Mouse (Mus musculus) left cerebral cortex, postnatal 10 days (tissue): ENCODE measurements around the gene Pgs1. TPM values are rescaled to one million over a fixed set of nuclear protein-coding genes. Genes with fewer than 3 reads are reported as not detected.

Experiments used
- DNase-seq, 2 experiments: peaks; one replicate each; pipeline ENCODE4 v3.0.0; 2021 to 2022; ENCODE audit warnings: low spot score in 2 of 2, mixed read lengths in 1 of 2; ENCODE audit errors: extremely low spot score in 1 of 2
- intact Hi-C: fragments of 180-260 bp; cut with DNase I; formaldehyde crosslinking; loops from one replicate; pipeline ENCODE4 v1.15.1; 2025
- total RNA-seq, 2 experiments: library from RNA; stranded (reverse); gene quantifications; 2 replicates each; pipeline ENCODE4 v1.2.3; 2021

The Pgs1 gene
- total RNA-seq, result 10 to 100 TPM; 58.6 to 62.3 TPM

DNA sequence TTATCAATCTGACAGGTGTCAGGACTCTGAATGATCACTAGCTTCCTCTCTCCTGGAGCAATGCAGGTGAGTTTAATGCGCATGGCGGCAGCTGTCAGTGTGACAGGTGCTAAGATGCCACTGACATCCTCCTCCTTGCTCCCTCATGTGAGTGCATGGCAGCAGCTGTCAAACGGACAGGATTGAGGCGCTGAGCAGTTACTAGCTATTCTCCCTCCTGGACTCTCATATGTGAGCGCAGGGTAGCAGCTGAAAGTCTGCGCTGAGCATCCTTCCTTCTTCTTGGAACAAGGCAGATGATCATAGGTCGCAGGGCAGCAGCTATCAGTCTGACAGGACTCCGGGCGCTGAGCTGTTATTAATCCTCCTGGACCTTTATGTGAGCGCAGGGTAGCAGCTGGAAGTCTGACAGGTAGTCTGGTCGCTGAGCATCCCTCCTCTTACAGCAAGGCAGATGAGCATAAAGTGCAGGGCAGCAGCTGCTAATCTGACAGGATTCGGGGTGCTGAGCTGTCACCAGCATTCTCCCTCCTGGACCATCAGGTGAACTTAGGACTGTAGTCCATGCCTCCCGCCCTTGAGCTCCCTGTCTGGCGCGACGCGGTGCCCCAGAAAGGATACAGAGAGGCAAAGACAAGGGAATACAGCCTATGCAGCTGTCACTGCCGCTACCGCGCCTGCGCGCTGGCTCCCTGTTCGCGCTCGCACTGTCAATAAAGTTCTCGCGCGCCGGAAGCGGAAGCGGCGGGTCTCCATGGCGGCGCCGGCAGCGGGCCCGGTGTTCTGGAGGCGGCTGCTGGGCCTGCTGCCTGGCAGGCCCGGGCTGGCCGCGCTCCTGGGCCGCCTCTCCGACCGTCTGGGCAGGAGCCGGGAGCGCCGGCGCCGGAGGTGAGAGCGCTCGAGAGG is at the start of gene Pgs1:
Gene Pgs1 (plus strand): TSS at position 167 of the 906 bp plus-strand sequence.
- intact Hi-C loops, result no loop called here
- DNase-seq, result peak; percentile 89 to 95

DNA sequence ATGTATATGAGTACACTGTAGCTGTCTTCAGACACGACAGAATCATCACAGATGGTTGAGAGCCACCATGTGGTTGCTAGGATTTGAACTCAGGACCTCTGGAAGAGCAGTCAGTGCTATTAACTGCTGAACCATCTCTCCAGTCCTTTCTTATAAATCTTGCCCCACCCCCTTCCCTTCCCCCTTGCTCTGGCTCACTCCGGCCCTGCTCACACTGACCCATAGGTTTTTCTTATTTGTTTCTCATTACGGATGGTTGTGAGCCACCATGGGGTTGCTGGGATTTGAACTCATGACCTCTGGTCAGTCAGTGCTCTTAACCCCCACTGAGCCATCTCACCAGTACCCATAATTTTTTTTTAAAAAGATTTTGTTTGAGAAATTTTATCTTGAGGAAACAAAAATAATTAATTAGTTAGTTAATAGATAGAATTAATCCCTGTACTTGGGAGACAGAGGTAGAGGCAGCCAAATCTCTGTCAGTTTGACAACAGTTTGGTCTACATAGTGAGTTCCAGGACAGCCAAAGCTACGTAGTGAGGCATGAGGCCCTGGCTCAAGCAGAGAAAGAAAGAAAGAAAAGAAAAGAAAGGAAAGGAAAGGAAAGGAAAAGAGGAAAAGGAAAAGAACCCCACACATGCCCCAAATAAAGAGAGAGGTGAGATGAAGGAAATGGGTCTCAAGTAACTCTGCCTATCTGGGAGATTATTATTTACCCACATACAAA is 46.9 kb upstream of the Pgs1 start:
- DNase-seq, result no peak

DNA sequence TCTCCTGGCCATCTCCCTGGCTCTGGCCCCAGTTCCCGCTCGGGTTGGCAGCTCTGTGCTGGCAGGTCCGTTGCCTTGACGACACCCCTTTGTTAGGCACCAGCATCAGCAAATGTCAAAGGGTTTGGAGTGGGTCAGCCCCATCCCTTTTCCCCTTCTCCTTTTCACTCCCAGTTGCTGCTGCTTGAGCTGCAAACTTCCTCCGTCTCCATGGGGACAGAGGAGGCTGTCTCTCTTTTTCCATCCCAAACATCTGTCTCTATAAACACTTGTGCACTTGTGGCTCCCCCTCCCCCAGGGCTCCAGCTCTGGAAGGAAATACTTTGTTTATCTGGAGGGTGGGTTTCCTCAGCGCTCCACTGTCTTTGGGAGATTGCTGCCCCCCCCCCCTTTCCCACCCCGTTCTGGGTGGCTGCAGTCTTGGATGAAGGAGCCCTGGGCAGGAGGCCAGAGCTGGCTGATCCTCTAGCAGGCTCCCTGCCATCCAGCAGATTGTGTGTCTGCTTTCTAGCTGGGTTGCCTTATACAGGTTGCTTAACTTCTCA is 46.3 kb upstream of the Pgs1 start:
- peak; percentile 75 to 83 for DNase-seq
- intact Hi-C loops, result no loop called here

More for the DNA sequence above, 46.9 kb upstream of the Pgs1 start:
- intact Hi-C loops, result no loop called here

DNA sequence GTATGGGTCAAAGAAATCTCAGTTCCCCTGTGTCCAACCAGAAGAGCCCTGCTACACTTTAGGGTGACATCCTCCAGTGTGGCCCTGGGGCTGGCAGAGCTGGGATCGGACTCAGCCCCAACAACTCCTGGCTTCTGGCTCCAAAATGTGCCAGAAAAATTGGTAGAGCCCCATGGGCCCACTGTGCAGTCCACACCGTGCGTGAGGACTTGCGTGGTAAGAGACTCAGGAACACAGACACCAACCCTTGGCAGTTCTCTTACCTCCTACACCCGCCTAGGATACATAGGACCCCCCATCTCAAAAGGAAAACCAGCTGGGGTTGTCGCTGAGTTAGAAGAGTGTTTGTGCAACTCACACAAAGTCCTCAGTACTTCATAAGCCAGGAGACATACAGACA is 45.2 kb upstream of the Pgs1 start:
- intact Hi-C loops, result no loop called here
- DNase-seq, result no peak

DNA sequence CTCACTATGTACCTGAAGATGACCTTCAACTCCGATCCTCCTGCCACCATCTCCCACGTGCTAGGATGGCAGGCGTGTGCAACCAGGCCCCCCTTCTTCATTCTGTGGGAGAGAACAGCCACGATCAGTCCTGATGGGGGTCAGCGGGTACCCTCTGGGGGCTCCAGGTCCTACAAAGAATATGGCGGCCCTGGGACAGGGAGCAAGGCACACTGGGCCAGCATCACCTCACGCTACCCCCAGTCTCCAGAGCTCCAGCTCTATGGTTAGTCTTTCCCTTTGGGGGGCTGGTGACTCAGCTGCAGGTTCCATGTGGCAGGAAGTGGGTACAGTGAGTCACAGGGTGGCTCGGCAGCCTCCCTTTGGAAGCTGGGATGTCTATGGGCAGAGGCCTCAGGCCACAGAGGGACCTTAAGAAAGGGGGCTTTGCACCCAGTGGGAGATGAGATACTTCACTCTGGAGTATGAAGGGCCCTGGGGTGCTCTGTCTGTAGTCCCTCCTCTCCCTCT is 44.7 kb upstream of the Pgs1 start:
- no peak for DNase-seq
- intact Hi-C loops, result no loop called here

DNA sequence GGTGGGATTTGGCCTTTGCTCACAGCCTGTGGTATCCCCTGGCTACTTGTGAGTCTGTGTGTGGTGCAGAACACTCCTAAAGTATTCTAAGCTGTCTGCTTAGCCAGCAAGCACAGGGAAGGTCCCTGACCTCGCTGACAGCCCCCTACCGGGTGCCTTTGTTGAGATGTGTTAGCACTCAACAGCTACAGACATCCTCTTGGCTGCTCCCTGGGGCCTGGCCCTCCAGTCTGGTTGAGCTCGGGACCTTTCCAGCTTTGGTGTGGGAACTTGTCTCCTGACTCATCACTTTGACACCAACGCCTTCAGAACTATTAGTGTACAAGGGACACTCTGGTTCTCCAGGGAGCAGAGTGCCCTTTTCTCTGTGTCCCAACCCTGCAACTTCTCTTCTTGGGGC is 44.2 kb upstream of the Pgs1 start:
- peak in 1 of 2 experiments; percentile 69 for DNase-seq
- intact Hi-C loops, result no loop called here

DNA sequence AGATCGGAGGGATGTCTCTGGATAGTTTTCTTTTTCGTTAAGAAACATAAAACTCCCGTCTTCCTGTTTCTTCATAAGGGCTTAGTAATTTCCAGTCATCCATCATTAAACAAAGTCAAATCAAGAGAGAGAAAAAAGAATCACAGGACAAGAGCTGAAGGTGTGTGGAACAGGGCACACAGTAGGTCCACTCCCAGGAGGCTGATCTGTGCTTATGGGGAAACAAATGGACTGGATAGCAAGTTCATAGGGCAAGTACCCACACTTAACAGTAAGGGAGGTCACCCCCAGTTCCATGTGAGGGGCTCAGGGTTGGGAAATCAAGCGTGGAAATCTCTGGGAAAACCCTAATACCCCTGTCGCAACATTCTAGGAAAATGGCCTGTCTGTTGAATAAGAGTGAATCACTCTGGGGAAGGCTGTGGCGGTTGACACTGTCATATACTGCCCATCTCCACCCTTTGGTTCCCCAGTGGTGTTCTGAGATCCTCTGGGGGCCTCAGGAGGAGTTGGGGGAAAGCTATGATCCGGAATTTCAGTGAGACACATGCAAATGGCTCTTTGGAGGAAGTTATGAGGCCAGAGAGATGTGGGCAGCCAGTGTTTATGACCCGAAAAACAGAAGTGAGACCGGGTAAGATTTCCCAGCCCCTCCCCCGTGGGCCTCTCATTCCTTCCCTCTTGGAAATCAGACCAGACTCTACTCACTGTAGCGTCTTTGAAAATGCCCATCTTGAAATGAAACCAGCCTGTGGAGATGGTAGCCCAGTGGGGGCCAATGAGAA is 39.7 kb upstream of the Pgs1 start:
- intact Hi-C loops, result no loop called here
- DNase-seq, result no peak

DNA sequence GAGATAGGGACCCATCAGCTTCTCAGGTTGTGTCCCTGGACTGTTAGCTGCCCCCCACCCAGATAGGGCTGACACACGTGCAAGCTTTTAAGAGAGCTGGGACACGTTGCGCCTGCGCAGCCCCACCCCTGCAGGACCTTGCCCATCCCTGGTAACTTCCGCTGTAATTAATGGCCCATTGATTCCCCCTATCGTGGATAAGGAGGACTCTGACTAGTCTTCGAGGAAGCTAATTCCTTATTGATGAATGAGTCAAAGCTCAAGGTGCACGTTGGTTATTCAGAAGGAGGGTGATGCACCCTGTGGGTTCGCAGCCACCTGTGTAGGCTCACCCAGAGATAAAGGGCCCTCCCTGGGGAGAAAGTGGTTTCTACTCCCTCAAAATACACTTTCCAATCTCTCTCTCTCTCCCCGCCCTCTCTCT is 39.1 kb upstream of the Pgs1 start:
- DNase-seq, result no peak
- intact Hi-C loops, result no loop called here

DNA sequence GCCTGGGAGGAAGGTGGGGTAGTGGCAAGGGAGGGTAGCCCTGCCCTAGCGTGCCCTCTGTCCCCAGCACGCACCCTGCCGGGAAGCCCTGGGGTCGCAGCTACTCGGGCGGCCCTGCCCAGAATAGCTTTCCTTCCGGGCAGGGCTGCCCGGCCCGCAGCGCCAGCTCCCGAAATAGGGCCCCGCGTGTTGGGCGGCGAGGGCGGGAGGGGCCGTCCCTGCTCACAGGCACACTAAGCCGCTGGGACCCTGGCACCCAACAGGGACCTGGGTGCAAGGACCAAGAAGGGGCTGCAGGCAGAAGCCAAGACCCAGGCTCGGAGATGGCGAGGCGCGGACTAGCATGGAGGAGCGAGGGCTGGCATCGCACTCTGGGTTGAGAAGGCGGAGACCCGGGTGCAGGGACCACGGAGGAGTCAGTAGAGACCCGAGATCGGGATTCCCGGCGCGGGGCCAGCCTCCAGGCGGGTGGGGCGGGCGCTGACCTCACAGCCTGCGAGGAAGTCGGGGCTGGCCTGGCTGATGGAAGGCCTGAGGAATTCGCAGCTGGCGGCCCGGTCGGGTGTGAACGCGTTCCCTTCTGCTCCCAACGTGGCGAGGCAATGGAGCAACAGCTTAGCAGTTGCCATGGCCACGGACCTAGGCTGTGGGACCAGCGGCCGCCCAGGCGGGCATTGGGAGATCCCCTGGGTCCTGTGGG is 36.5 kb upstream of the Pgs1 start:
- peak in 1 of 2 experiments; percentile 88 for DNase-seq
- intact Hi-C loops, result no loop called here

DNA sequence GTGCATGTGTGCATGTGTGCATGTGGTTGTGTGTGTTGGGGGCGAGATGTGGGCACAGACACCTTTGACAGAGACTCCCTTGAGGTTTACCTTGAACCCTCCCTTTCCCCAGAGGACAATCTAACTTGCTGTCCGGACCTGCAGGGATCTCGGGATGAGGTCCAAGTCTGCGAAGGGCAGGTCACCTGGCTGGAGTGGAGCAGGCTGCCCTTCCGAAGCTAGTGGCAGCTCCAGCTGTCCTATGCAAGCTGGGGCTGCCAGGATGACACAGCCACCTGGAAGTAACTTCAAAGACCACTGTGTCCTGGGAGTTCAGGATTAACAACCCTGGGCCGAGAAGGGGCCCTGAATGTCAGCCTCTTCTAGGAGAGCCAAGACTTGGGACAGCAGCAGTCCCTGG is 34.7 kb upstream of the Pgs1 start:
- no peak for DNase-seq
- intact Hi-C loops, result no loop called here

DNA sequence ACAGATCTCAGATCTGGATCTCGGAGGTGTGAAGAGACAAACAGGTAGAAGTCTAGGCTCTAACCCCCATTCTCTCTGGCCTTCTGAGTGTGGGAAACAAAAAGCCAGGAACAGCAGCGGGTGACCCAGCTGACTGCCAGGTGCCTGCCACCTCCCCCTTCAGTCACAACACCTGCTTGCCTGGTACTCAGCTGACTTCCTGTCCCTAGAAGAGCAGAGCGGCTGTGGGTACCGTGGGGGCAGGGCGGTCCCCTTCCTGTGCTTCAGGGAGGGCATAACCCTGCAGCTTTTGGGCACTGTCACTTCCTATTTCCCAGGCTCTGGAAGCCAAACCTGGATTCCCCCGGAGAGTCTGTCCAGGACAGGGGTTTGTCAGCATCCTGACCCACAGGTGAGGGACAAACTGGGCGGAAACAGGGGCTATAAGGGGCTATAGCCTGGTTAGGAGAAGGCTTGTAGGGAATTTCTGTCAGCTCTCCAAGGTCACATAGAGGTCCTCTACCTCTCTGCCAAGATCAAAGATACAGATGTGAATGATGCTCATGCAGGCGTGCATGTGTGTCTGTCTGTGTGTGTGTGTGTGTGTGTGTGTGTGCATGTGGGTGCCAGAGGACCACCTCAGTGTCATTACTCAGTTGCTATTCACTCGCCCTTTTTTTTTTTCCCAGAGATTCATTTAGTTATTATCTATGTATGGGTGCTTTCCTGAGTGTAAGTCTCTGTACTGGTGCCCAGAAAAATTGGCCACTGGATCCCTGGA is 33.7 kb upstream of the Pgs1 start:
- intact Hi-C loops, result no loop called here
- no peak for DNase-seq

DNA sequence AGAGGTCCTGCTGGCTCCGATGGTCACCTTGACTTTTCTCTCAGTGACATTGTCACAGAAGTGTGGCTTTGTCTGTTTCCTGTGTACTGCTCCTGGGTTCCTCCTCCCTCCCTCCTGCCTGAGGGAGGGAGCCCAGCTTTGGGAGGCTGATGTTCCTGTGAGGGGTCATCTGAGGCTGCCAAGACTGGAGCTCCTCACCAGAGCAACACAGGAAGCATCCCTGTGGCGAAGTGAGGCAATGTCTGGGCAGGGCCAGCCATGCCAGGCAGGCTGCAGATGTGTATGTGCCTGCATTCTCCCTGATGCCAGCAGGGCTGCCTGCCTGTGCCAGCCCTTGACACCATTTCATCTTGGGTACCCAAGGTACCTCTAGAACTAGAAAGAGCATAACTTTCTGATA is 32.0 kb upstream of the Pgs1 start:
- DNase-seq, result peak in 1 of 2 experiments; percentile 80
- intact Hi-C loops, result no loop called here

DNA sequence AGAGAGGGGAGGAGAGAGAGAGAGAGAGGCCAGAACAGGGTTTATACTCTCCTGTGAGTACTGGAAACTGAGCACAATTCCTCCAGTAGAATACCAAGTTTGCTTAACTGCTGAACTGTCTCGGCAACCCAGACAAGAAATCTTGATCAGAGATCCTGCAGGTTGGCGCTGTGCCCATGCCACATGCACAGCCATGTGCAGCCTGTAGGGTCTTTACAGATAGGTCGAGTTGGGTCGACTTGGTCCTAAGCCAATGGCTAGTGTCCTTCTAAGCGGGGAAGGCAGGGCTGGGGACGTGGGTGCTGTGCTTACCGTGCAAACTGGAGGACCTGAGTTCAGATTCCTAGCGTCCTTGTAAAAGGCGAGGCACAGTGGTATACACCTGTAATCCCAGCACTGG is 31.3 kb upstream of the Pgs1 start:
- peak in 1 of 2 experiments; percentile 57 for DNase-seq

DNA sequence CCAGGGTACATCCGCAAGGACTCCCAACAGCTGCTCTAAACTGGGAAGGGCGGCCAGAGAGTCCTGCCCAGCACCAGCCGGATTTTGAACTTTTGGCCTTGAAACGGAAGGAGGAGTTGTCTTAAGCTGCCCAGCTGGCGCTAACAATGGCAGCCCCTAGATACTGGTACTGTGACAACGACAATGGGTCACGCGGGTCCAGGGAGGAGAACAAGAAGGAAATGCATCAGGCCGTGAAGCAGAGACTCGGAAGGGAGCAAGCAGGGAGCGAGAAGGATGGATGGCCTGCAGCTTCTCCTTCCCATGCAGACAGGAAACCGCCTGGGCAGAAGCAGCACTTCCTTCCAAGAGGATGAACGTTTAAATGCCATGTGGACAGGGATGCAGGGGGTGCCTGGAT is 30.5 kb upstream of the Pgs1 start:
- intact Hi-C loops, result no loop called here
- DNase-seq, result no peak

More for the DNA sequence above, 31.3 kb upstream of the Pgs1 start:
- intact Hi-C loops, result no loop called here

DNA sequence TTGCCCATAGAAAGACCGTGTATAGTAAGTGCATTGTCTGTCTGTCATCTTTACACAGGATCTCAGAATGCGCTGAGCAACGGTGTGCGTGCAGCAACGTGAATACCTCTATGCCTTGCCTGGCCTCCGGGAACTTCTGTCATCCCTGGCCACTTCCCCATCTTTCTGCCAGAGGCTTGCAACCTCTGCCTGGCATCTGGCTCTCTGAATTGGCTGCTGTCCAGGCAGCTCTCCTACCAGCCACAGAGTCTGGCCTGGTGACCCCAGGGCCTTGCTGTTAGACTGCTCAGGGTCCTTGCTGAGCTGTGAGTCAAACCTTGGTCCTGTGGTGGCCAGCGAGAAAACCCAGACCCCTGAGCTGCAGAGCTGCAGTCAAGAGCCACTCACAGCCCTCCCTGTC is 27.9 kb upstream of the Pgs1 start:
- intact Hi-C loops, result no loop called here
- DNase-seq, result no peak

DNA sequence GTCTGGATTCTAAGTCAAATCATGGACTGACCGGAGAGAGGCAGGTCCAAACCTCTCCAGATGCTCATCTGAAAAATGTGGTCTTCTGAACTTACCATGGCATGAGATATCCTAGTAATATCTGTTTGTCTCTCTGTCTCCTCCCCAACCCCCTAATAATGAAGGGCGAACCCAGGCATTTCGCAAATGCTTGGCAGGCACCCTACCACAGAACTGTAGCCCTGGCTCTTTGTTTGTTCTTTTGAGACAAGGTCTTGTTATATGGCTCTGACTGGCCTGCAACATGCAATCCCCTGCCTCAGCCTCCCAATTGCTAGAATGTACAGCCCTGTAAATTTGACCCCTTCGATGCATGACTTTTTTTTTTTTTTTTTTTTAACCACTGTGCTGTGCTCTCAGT is 26.9 kb upstream of the Pgs1 start:
- no peak for DNase-seq
- intact Hi-C loops, result no loop called here

DNA sequence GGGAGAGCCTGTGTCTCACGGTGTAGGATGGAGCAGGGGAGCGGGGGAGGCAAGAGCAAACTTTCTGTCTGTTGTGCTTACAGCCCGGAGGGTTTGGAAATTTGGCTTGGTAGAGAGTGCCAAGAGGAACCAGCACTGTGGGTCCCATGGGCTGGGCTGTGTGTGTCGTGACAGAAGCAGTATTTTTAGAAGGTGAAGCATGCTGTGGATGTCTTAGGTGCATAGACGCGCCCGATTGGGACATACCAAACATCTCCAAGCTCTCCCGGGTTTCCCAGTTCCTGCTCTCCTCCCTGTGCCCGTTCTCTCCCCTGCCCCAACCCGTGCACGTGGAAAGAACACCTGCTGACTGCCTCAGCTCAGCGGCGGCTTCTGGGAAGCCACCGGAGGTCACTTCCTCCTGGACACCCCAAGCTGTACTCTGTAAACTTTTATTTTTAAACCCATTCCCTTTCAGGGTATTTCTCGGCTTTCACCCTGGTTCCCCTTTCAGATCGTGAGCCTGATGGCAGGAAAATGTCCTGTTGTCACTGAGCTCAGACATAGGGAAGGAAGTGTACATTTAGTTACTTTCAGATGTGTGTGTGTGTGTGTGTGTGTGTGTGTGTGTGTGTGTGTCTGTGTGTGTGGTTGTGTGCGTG is 26.2 kb upstream of the Pgs1 start:
- no peak for DNase-seq
- intact Hi-C loops, result no loop called here
